Comparison of ENCODE assay signal across 10 mouse cellular contexts in the genomic region with DNA sequence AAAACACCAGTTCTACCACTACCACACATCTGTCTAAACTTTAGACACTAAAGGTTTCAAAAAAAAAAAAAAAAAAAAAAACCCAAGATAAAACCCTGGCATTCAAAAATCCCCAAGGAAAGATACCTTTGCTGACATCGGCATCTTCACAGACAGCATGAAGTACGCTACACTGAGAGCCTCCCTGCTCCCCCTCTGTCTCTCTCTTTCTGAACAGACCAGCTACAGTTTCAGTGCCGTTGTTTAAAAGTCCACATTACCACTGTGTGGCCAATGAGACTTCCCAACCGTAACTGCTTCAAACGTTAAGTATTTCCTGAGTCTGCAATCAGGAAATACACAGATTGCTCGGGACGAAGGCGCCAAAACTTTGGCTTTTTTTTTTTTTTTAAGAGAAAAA.
"Had no signal": no experiment of that assay in that cellular context is flagged by ENCODE, and none has a peak within 500 bp of the region (broad histone marks: within the 10 kb centered on the region; RNA-seq: fewer than 3 reads in every experiment).

No protein-coding gene starts in this region.

- H3K4me2 ChIP-seq: midbrain, embryonic 13.5 days; stomach, embryonic 15.5 days had no signal

- H3K9me3 ChIP-seq: midbrain, embryonic 13.5 days; stomach, embryonic 15.5 days had no signal

- H3K4me1 ChIP-seq: stomach, embryonic 15.5 days had no signal

- H3K27me3 ChIP-seq: stomach, embryonic 15.5 days had no signal

- H3K4me3 ChIP-seq: left cerebral cortex, adult 2 months; midbrain, embryonic 13.5 days; stomach, embryonic 15.5 days had no signal

- DNase-seq: kidney, postnatal 14 days; liver; lung, adult 2 months; lung, postnatal 36 days; right cerebral cortex, postnatal 14 days had no signal

- H3K27ac ChIP-seq: left cerebral cortex, adult 2 months; liver, embryonic 14.5 days; midbrain, embryonic 13.5 days; stomach, embryonic 15.5 days had no signal

- ATAC-seq: lung, postnatal 0 days had no signal

- H3K9ac ChIP-seq: liver, embryonic 14.5 days; midbrain, embryonic 13.5 days; stomach, embryonic 15.5 days had no signal

- H3K36me3 ChIP-seq: midbrain, embryonic 13.5 days; stomach, embryonic 15.5 days had no signal
